Mouse (Mus musculus) monocyte, adult 2 months (primary cell): ENCODE results near the gene 6430548M08Rik.

ENCODE experiments used
- DNase-seq, 2 experiments: peaks; one replicate each; pipeline ENCODE4 v3.0.0; 2022; ENCODE audit warnings: low spot score in 2 of 2, low read depth in 1 of 2

Gene 6430548M08Rik

GRCm38 (mm10) chr8:120113758-120114255, at the start of gene 6430548M08Rik:
6430548M08Rik (plus strand) TSS chr8:120114152.
- DNase-seq = peak; percentile 98 to 100

GRCm38 (mm10) chr8:120065611-120066010, 48.3 kb upstream of the 6430548M08Rik start:
- DNase-seq = no peak

GRCm38 (mm10) chr8:120066226-120066625, 47.7 kb upstream of the 6430548M08Rik start:
- no peak for DNase-seq

GRCm38 (mm10) chr8:120067936-120068668, 45.9 kb upstream of the 6430548M08Rik start:
- no peak for DNase-seq

- peak in 1 of 2 experiments; percentile 54 for DNase-seq
Observed at GRCm38 (mm10) chr8:120071684-120072083, 42.3 kb upstream of the 6430548M08Rik start.

GRCm38 (mm10) chr8:120072259-120072658, 41.7 kb upstream of the 6430548M08Rik start:
- no peak for DNase-seq

GRCm38 (mm10) chr8:120072827-120073226, 41.1 kb upstream of the 6430548M08Rik start:
- DNase-seq = no peak

- DNase-seq = no peak
Observed at GRCm38 (mm10) chr8:120074516-120074915, 39.4 kb upstream of the 6430548M08Rik start.

GRCm38 (mm10) chr8:120075347-120075746, 38.6 kb upstream of the 6430548M08Rik start:
- no peak for DNase-seq

- DNase-seq = peak in 1 of 2 experiments; percentile 52
Observed at GRCm38 (mm10) chr8:120078080-120078479, 35.9 kb upstream of the 6430548M08Rik start.

GRCm38 (mm10) chr8:120079361-120079760, 34.6 kb upstream of the 6430548M08Rik start:
- DNase-seq = no peak

GRCm38 (mm10) chr8:120083261-120083660, 30.7 kb upstream of the 6430548M08Rik start:
- DNase-seq = no peak

- no peak for DNase-seq
Observed at GRCm38 (mm10) chr8:120084783-120085182, 29.2 kb upstream of the 6430548M08Rik start.

GRCm38 (mm10) chr8:120089511-120089910, 24.4 kb upstream of the 6430548M08Rik start:
- DNase-seq = no peak

- DNase-seq = no peak
Observed at GRCm38 (mm10) chr8:120091032-120091431, 22.9 kb upstream of the 6430548M08Rik start.

- no peak for DNase-seq
Observed at GRCm38 (mm10) chr8:120093103-120093502, 20.8 kb upstream of the 6430548M08Rik start.

- no peak for DNase-seq
Observed at GRCm38 (mm10) chr8:120094801-120095200, 19.2 kb upstream of the 6430548M08Rik start.

GRCm38 (mm10) chr8:120096486-120096885, 17.5 kb upstream of the 6430548M08Rik start:
- no peak for DNase-seq

- no peak for DNase-seq
Observed at GRCm38 (mm10) chr8:120100388-120101067, 13.4 kb upstream of the 6430548M08Rik start.

GRCm38 (mm10) chr8:120101068-120101972, 12.6 kb upstream of the 6430548M08Rik start, which contains the start of gene Zdhhc7:
Zdhhc7 (minus strand) TSS chr8:120101482.
- DNase-seq = peak in 1 of 2 experiments; percentile 71

- DNase-seq = no peak
Observed at GRCm38 (mm10) chr8:120103916-120104315, 10.0 kb upstream of the 6430548M08Rik start.
